Mouse (Mus musculus): ENCODE measurements around the gene Mfsd14a.

DNA sequence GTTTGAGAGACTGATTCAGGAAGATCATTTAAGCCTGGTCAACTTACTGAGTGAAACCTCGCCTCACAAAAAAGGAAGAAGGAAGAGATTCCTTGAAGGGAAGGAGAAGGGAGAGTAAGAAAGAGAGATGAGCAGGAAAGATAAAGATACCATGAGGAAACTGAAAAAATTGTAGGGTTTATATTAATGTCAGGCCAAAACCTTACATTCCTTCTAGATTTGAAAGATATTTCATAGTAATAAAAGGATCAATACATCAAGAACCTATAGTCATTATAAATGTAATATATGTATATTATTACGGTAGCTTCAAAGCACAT, 33.1 kb upstream of the Mfsd14a start:
- no peak for TF ChIP-seq GATA1 (IDR thresholded peaks at IDR 0.05; ENCODE audit: borderline replicate concordance, low read length)
- no peak for TF ChIP-seq FLI1 (IDR thresholded peaks at IDR 0.05; ENCODE audit: low read length)

Data from megakaryocyte, embryonic 14.5 days (primary cell).